Mouse (Mus musculus): ENCODE measurements around the gene Tmem179.

Gene Tmem179

GRCm38 (mm10) chr12:112516697-112517337 is at the start of gene Tmem179:
Tmem179 (minus strand) TSS chr12:112516747.
- peak; percentile 98 for DNase-seq (ENCODE audit: low read depth, low spot score)

GRCm38 (mm10) chr12:112563011-112563410 is 46.5 kb upstream of the Tmem179 start:
- DNase-seq (ENCODE audit: low read depth, low spot score), result no peak

- peak; percentile 19 for DNase-seq (ENCODE audit: low read depth, low spot score)
Observed at GRCm38 (mm10) chr12:112562462-112562861, 45.9 kb upstream of the Tmem179 start.

- DNase-seq (ENCODE audit: low read depth, low spot score), result no peak
Observed at GRCm38 (mm10) chr12:112561163-112561562, 44.6 kb upstream of the Tmem179 start.

- DNase-seq (ENCODE audit: low read depth, low spot score), result peak; percentile 47
Observed at GRCm38 (mm10) chr12:112560176-112560797, 43.7 kb upstream of the Tmem179 start.

- DNase-seq (ENCODE audit: low read depth, low spot score), result no peak
Observed at GRCm38 (mm10) chr12:112559671-112560070, 43.1 kb upstream of the Tmem179 start.

- no peak for DNase-seq (ENCODE audit: low read depth, low spot score)
Observed at GRCm38 (mm10) chr12:112559231-112559630, 42.7 kb upstream of the Tmem179 start.

GRCm38 (mm10) chr12:112557219-112557618 is 40.7 kb upstream of the Tmem179 start:
- no peak for DNase-seq (ENCODE audit: low read depth, low spot score)

GRCm38 (mm10) chr12:112556531-112557060 is 40.0 kb upstream of the Tmem179 start:
- DNase-seq (ENCODE audit: low read depth, low spot score), result no peak

GRCm38 (mm10) chr12:112554900-112555299 is 38.4 kb upstream of the Tmem179 start:
- no peak for DNase-seq (ENCODE audit: low read depth, low spot score)

- DNase-seq (ENCODE audit: low read depth, low spot score), result no peak
Observed at GRCm38 (mm10) chr12:112552520-112552919, 36.0 kb upstream of the Tmem179 start.

- DNase-seq (ENCODE audit: low read depth, low spot score), result peak; percentile 89
Observed at GRCm38 (mm10) chr12:112551861-112552375, 35.4 kb upstream of the Tmem179 start.

- no peak for DNase-seq (ENCODE audit: low read depth, low spot score)
Observed at GRCm38 (mm10) chr12:112549287-112549686, 32.7 kb upstream of the Tmem179 start.

GRCm38 (mm10) chr12:112546110-112546509 is 29.6 kb upstream of the Tmem179 start:
- no peak for DNase-seq (ENCODE audit: low read depth, low spot score)

GRCm38 (mm10) chr12:112544946-112545701 is 28.6 kb upstream of the Tmem179 start:
- DNase-seq (ENCODE audit: low read depth, low spot score), result no peak

- no peak for DNase-seq (ENCODE audit: low read depth, low spot score)
Observed at GRCm38 (mm10) chr12:112543941-112544340, 27.4 kb upstream of the Tmem179 start.

GRCm38 (mm10) chr12:112542920-112543300 is 26.4 kb upstream of the Tmem179 start:
- peak; percentile 93 for DNase-seq (ENCODE audit: low read depth, low spot score)

- no peak for DNase-seq (ENCODE audit: low read depth, low spot score)
Observed at GRCm38 (mm10) chr12:112542257-112542919, 25.8 kb upstream of the Tmem179 start.

GRCm38 (mm10) chr12:112541483-112542091 is 25.0 kb upstream of the Tmem179 start:
- no peak for DNase-seq (ENCODE audit: low read depth, low spot score)

- no peak for DNase-seq (ENCODE audit: low read depth, low spot score)
Observed at GRCm38 (mm10) chr12:112540321-112540720, 23.8 kb upstream of the Tmem179 start.

- no peak for DNase-seq (ENCODE audit: low read depth, low spot score)
Observed at GRCm38 (mm10) chr12:112539466-112539965, 23.0 kb upstream of the Tmem179 start.
